Mouse (Mus musculus): Measurements from ENCODE around the gene Tmem107.
A peak's percentile ranks its signal among the peaks of the same experiment; 100 is the strongest.

Gene Tmem107

DNA sequence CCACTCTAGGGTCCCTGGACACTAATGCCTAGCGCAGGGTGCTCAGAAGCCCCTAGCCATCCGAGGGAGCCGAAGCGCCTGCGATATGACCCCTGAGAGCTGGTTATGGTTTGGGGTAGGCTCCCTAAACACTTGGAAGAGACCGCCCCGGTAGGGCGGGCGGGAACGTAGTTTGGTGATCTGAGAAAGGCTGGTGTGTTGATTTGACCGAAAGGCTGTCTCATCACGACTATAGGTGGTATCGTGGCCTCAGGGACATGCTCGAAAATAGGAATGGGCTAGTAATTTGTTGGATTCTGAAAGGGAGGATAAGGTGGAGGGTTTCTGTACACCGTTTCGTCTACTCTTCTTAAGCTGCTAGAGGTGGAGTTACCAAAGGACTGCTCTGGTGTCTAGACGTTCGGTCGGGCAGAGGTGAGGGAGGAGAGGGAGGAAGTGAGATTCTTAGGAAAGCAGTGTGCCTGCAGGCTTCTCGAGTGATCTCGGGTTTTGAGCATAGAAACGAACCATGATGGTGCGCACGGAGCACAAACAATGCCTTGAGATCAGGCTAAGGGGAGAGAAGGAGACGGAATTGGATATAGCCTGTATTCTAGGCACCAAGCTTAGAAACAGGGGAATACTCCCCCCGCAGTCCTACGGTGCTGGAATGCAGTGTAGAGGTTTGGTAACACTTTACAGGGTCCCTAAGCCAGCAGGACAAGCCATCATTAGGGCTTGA lies 25.1 kb downstream of the Tmem107 start:
- DNase-seq = peak; percentile 33

DNA sequence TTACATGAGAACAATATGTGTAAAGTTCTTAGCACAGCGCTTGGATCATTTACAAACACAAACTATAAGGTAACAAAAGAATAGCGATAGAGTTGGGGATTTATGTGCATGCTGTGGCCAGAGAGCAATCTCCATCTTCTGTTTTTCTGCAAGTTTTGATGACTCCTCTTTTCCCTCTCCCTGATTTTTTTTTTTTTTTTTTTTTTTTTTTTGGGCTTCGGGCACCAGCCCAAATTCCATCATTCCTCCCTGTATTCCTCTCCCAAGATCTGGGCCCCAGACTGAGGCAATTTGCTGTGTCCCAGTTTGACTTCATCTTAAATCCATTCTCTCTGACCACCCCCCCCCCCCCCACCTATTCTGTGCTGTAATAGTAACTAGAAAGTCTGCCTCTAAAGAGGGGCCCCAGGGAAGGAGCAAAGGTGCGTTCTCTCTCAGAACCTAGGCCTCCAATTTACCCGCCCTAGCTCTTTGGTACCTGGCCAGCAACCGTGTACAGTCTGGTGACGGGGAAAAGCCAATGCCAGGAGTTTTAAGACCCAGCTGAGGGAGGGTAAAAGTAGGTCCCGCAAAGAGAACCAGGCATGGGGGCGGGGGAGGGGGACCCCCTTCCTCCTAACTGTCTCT lies 25.9 kb downstream of the Tmem107 start:
- no peak for DNase-seq

DNA sequence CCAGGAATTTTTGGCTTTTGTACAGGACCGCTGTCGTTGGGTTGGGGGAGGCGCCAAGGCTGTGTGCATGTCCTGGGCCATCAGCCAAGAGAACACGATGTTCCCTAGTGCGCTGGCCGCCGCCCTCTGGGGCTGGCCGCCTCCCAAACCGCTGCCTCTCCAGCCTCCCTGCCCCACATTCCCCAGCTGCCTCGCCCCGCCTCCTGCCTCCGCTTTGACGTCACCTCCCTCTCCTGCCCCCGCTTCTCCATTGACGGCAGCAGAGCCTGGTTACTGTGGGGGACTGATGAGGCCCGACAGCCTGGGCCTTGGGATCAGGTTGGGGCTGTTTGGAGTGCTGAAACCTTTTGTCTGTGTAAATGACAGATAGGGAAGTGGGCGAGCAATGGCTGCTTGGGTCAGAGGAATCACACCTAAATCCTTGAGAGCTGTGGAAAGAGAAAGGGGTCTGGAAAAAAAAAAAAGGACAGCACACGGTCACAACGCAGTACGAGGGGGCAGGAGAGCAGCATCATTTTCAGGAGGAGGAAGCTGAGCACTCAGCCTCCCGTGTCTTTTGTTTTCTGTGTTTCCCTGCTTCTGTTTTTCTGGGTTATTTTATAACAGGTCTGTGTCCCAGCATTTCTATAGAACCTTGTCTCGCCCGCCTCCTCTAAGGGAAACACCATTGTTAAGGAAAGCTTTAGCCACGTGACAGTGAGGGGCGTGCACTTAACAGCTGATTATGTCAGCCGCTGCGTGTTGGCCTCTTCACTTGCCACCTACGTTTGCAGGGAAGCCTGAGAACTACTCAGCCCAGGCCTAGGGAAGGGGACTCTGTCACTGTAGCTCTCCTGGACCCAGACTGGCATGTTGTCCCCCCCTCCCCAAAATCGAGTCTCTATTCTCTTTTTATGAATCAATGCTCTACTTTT lies 26.6 kb downstream of the Tmem107 start:
- DNase-seq = peak; percentile 87

DNA sequence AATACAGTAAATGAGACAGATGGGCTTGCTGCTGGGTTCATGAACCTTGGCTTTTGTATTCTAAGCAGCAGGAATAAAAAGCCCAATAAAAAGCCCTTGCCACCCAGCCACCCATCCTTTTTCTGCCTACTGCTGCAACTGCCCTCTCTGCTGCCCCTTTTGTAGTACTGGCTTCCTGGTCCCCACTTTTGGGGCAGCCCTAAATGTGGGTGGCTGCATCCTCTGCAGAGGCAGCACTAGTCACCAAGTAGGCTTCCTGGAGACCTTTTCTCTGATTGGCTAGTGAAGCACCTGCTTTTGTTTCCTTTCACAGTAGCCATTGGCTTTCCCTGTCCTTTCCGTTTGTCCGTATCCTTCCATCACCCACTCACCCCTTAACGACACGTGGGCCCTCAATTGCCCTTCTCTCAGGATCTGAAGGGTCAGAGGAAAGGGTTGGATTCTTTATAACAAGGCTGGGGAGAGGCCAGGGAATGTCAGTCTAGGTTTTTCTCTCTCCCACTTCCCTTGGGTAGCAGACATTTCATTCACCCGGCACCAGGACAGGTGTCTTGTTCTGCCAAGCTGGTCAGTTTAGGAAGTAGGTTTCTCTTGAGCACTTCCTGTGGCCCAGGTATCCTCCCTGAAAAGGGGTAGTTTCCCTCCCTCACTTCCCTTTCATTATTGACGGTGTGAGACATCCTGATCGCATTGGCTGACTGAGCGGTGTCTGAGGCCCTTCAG lies 27.6 kb downstream of the Tmem107 start:
- DNase-seq = no peak

DNA sequence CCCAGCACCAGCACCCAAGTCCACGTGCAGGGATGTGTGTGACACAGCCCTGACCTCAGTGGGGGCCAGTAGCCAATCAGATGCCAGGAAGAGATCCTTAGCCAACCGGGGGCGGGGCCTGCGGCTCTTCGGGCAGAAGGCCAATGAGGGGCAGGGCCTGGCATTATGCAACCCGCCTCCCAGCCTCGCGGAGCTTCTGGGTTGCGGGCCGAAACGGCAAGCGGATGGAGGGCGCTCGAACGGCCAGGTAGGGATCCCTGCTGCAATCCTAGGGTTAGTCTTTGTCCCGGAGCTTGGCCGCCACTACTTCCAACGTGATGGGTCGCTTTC lies 28.1 kb downstream of the Tmem107 start:
- peak; percentile 100 for DNase-seq

DNA sequence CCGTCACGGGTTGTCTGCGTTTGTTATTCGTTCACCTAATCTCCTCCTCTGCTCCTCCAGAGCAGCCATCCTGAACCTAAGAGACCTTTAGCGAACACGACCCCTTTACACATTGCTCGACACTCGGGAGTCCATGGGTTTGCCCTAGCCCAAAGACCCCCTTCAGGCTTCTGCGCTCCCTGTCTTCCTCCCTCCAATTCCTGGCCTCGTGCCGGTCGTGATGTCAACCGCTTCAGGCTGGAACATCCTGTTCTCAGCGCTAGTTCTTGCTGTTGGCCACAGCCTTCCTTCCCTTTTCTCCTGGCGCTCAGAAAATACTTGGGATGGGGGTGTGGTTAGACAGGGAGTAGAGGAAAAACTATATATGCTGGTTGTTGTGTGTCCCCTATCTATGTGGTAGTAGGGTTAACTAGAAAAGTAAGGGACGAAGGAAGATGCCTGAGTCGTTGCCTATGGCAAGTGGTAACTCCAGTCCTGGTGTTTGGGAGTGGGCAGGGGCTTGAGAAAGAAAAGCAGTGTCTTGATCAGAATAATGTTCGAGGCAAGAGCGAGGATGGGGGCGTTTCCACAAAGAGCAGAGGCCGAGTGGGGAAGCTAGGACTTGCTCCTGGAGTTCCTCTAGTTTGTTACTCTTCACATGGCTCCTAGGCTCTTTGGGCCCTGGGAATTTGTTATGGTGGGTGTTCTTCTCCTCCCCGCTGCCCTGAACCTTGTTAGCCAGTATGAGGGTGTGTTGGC lies 28.7 kb downstream of the Tmem107 start:
- DNase-seq = peak; percentile 79

DNA sequence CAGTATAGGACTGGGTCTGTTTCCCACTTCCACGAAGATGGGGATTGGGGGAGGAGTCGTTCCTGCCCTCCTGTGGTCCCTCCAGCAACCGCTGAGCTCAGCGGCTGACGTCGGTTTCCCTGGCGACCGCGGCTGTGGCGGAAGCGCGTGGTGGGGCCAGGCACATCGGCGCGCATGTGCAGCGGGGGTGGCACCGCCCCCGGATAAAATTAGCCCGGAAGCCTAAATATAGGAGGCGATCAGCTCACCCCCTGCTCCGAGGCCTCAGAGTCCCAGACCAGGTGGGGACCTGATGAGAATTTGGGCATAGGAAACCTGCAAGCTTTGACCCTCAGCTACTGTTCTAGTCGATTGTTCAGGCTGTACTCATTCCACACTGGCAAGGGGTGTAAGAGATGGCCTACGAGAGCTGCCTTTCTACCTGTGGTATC lies 29.3 kb downstream of the Tmem107 start:
- peak; percentile 88 for DNase-seq

DNA sequence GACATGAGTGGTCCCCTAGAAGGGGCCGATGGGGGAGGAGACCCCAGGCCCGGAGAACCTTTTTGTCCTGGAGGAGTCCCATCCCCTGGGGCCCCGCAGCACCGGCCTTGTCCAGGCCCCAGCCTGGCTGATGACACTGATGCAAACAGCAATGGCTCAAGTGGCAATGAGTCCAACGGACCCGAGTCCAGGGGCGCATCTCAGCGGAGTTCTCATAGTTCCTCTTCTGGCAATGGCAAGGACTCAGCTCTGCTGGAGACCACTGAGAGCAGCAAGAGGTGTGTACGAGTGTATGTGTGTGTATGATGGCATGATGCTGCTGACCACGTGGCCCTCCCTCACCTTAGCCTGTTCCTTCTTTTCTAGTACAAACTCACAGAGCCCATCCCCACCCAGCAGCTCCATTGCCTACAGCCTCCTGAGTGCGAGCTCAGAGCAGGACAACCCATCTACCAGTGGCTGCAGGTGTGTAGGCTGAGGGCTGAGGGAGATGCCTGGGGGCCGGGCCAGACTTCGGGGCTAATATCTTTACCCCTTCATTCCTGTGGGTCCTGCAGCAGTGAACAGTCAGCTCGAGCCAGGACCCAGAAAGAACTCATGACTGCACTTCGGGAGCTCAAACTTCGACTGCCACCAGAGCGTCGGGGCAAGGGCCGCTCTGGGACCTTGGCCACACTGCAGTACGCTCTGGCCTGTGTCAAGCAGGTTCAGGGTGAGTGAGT lies 30.2 kb downstream of the Tmem107 start:
- peak; percentile 54 for DNase-seq

DNA sequence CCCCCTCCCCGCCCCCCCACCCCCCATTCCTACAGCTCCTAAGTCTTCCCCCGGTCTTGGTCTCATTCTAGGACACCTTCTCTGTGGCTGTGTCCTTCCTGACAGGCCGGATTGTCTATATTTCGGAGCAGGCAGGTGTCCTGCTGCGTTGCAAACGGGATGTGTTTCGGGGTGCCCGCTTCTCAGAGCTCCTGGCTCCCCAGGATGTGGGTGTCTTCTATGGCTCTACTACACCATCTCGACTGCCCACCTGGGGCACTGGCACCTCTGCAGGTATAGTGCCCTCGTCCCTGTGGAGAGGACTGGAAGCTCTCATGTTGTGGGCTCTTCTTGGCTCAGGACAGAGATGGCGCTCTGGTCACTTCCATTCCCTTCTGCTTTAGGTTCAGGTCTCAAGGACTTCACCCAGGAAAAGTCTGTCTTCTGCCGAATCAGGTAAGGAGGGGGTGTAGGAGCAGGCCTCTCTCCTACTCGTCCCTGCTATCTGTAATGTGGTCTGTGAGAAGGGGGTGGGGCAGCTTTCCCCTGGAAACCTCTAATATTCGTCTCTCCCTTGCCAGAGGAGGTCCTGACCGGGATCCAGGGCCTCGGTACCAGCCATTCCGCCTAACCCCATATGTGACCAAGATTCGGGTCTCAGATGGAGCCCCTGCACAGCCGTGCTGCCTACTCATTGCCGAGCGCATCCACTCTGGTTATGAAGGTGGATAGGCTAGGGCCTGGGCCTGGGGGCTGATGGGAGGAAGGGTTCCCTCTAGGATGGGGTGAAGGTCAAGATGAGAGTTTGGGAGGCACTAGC lies 31.2 kb downstream of the Tmem107 start:
- peak; percentile 35 for DNase-seq

DNA sequence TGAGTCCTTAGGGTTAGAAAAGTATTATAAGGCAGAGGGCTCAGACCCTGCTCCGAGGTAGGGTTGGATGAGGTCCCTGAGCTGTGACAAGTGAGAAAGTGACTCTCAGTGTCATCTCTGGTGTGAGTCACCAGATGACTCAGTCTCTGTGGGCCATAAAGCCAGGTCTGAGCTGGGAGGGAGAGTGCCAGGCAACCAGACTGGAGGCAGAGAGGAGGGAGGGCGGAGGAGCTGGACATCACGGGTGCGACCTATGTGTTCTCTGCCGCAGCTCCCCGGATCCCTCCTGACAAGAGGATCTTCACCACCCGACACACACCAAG lies 31.8 kb downstream of the Tmem107 start:
- peak; percentile 44 for DNase-seq

DNA sequence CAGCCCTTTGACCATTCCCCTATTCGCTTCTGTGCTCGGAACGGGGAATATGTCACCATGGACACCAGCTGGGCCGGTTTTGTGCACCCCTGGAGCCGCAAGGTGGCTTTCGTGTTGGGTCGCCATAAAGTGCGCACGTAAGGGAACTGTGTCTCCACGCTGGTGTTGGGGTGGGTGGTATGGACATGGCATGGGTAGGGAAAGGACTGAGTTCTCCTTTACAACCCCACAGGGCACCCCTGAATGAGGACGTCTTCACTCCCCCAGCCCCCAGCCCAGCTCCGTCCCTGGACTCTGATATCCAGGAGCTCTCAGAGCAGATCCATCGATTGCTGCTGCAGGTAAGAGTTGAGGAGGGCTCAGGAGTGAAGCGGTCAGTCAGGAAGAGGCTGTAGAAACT lies 32.5 kb downstream of the Tmem107 start:
- peak; percentile 28 for DNase-seq

DNA sequence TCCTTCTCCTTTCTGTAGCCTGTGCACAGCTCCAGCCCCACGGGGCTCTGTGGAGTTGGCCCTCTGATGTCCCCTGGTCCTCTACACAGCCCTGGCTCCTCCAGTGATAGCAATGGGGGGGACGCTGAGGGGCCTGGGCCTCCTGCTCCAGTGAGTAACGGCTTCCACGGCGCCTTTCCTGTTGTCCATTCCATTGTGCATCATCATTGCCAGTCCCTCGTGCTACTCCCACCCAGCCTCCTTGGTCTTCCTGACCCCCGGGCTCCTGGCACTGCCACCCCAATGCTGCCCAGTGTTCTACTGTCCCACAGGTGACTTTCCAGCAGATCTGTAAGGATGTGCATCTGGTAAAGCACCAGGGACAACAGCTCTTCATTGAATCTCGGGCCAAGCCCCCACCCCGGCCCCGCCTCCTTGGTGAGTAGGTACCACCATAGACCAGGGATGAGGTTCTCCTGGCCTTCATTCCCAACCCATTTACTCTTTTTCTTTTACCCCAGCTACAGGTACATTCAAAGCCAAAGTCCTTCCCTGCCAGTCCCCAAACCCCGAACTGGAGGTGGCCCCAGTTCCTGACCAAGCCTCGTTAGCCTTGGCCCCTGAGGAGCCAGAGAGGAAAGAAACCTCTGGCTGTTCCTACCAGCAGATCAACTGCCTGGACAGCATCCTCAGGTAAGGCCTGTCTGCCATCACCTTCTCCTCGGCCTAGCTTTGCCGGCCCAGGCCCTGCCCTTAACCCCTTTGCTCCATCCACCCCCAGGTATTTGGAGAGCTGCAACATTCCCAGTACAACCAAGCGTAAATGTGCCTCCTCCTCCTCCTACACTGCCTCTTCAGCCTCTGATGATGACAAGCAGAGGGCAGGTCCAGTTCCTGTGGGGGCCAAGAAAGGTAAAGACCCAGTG lies 33.2 kb downstream of the Tmem107 start:
- peak; percentile 30 for DNase-seq

DNA sequence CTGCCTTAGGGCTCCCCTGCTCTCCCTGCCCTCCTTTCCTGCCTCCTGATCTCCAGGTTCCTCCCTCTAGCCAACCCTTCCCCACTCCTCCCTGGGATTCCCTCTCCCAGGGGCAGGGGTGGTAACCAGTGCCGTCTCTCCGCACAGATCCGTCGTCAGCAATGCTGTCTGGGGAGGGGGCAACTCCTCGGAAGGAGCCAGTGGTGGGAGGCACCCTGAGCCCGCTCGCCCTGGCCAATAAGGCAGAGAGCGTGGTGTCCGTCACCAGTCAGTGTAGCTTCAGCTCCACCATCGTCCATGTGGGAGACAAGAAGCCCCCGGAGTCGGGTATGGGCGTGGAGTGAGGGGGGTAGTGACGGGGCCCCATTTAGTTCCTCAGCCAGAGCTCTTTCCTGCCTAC lies 33.9 kb downstream of the Tmem107 start:
- peak; percentile 28 for DNase-seq

DNA sequence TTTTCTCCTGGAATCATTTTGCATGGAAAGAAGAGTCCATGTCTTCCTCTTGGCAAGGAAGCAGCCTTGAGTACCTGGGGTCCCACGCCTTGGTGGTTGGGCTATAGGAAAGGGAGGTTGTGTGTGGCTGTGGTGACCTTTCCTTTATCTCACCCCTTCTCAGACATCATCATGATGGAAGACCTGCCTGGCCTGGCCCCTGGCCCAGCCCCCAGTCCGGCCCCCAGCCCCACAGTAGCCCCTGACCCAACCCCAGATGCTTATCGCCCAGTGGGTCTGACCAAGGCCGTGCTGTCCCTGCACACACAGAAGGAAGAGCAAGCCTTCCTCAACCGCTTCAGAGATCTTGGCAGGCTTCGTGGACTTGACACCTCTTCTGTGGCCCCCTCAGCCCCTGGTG lies 34.6 kb downstream of the Tmem107 start:
- peak; percentile 13 for DNase-seq

DNA sequence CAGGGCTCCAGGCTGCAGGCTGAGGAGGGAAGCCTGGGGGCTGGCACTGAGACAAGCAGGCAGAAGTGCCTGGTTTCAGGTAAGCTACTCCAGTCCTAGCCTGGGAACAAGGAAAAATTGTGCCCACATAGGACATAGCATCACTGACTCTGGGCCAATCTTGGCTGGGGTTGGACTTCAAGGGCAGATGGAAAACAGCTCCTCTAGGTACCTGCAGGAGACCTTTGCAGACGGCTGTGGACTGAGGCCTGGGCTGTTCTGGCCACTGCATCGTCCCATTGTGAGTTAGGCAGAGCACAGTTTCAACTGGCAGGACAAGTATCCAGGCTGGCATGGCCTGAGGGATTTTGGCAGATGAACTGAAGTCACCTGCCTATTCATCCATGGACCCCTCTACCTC lies 35.2 kb downstream of the Tmem107 start:
- DNase-seq = peak; percentile 13

DNA sequence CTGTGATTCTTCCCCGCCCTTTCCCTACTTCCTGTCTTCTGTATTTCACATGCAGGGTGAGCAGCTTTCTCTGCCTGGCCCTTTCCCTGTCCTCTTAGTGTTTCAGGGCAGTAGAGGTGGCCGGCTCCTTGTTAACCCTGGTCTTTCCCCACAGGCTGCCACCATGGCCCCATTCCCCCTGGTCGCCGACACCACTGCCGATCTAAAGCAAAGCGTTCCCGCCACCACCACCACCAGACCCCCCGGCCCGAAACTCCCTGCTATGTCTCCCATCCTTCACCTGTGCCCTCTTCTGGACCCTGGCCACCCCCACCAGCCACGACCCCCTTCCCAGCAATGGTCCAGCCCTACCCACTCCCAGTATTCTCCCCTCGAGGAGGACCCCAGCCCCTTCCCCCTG lies 35.7 kb downstream of the Tmem107 start:
- peak; percentile 19 for DNase-seq

DNA sequence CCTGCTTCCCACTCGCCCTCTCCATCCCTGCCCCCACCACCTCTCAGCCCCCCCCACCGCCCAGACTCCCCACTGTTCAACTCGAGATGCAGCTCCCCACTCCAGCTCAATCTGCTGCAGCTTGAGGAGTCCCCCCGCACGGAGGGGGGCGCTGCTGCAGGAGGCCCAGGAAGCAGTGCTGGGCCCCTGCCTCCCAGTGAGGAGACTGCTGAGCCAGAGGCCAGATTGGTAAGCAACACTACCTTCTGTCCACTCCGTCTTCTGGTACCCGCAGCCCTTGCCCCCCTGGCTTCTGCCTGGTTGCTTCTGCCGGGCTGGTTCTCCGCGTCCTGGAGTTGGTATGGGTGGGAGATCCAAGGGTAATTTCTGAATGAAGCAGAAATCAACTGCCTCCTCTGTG lies 36.2 kb downstream of the Tmem107 start:
- no peak for DNase-seq

DNA sequence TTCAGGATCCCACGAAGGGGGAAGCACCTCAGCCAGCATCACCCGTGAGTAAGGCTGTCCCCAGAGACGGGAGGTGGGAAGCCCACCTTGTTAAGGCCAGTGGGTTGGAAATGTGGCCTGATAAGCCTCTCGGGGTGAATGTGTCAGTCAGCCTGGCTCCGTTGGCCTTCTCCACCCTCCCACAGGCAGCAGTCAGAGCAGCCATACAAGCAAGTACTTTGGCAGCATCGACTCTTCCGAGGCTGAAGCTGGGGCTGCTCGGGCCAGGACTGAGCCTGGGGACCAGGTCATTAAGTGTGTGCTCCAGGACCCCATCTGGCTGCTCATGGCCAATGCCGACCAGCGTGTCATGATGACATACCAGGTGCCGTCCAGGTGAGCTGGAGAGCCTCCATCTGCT lies 37.1 kb downstream of the Tmem107 start:
- peak; percentile 16 for DNase-seq

DNA sequence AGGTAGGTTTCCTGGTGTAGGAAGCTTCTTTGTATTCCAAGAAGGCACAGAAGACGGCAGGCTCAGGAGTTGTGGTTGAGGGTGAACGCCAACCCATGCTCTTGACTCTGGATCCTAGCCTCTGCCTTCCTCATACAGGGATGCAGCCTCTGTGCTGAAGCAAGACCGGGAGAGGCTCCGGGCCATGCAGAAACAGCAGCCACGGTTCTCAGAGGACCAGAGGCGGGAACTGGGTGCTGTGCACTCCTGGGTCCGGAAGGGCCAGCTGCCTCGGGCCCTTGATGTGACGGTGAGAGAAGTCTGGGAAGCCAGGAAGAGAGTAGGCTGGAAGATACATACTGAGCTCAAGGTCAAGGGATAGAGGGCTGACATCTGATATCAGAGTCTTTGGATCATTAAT lies 37.6 kb downstream of the Tmem107 start:
- peak; percentile 11 for DNase-seq
